Mouse (Mus musculus): ENCODE measurements around the gene Lgr4. TPM values are rescaled to one million over a fixed set of nuclear protein-coding genes. Genes with fewer than 3 reads are reported as not detected.

The Lgr4 gene
- total RNA-seq, 2 experiments from 2014 or later = 22.1 to 23.0 TPM

DNA sequence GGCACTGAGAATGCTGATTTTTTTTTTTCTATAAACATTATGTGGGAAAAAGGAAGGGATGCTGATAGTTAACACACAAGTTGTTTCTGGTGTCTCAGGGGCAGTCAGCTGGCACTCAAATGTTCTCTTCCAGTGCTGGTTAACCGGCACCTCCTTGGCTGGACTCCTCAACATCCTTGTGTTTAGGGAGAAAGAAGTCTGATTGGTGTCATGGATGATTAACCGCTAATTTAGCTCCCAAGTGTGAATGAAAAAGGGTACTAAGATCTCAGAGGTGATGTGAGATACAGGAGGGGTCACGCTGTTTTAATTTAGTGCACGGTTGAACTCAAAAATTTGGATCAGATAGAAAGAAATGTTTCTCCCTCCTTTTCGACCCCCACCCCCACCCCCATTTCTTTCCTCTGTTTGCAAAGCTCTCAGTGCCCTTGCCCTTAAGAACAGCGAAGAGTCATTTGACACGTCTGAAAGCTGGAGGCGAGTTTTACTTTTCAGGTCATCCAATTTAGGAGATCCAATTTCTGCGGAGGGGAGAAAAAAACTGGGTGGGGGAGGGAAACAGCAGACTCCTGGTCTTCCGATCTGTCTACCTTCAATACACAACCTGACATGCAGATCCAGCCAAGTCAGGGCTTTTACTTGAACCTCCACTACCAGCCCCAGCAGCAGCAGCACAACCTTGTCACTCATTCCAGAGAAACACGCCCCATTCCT lies 508 bp upstream of the Lgr4 start:
- DNase-seq (ENCODE audit: low spot score in 2 of 2) = no peak
- intact Hi-C loops (cut with DNase I) = loop anchor here (5.0 kb wide), 2 partner anchors 80 to 100 kb away; partner anchors contain the start of gene Ccdc34

DNA sequence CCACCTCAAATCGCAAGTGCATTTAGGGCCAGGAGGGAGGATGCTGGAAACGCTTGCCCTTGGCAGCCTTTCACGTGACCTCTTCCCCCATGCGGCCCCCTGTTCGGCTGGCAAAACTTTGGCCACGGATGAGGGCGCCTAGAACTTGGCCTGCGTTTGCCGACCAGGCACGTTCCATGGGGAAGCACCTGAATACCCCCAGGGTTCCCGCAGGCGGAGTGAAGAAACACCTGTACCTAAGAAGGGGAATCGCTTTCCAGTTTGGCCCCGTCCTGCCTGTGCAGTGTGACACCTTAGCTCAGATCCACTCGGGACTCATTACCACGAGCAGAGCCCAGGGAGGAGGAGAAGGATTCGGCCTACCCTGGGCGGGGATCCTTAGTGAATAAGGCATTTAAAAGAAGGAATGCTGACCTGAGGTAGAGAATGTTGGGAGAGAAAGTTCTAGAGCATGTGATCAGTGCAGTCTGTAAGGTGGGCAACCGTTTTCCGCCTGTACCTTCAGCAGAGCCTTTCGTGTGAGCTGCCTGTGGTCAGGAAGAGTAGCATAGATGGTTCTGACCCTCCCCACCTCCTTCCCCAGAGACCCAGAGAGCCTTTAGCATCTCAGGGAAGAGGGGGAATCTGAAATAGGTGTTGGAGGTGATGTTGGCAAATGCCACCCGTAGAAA lies 1.3 kb downstream of the Lgr4 start:
- no peak for DNase-seq (ENCODE audit: low spot score in 2 of 2)
- intact Hi-C loops (cut with DNase I) = loop anchor here (5.0 kb wide), 2 partner anchors 79 to 99 kb away; partner anchors contain the start of gene Ccdc34

DNA sequence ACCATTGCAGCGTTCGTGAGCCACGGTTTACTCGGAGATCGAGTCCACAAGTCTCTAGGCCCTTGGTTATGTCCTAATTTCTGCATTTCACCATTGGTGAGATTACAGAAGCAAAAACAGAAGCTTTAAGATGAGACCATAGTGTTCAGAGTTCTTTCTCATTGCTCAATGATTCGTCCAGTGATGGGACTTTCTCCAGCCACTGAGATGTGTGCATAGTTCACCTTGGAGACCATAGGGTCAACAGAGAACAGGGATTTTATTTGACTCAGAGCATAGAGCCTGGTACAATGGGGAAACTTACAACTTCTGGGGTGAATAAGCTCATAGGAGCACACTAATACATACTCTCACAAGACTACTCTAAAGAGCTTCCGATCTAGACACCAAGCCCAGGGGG lies 3.0 kb downstream of the Lgr4 start:
- intact Hi-C loops (cut with DNase I) = no loop called here

DNA sequence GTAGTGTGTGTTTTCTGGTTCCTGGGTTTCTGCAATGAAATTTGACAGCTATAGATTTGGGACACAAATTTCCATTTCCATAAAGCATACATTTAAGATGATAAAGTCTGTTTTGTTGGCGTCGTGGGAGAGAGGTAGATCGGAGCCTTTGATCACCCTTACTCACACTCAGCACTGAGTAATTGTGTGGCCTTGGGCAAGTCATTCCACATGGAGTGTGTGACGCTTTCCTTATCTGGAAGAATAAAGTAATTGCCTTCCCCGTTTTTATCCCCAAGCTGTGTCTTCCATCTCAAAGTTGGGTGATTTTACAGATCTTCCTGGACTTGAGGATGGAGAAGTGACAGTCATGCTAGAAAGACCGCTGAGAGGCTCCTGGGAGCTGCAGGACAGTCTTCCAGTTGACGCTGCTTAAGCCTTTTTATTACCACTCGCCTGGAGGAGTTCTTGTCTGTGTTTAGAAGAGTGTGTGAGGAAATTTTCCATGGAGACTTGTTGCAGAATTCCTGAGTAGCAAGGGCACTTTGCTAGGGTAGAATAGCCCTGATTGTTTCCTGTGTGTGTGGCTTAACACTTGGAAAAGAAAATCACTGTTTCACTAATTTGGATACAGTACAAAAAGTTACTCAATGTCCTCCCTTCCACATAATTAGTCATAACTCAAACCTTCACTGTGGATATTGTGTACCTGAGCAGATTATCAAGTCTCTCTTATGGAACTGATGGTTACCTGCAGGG lies 4.0 kb downstream of the Lgr4 start:
- intact Hi-C loops (cut with DNase I) = no loop called here
- no peak for DNase-seq (ENCODE audit: low spot score in 2 of 2)

More for the DNA sequence above, 3.0 kb downstream of the Lgr4 start:
- no peak for DNase-seq (ENCODE audit: low spot score in 2 of 2)

DNA sequence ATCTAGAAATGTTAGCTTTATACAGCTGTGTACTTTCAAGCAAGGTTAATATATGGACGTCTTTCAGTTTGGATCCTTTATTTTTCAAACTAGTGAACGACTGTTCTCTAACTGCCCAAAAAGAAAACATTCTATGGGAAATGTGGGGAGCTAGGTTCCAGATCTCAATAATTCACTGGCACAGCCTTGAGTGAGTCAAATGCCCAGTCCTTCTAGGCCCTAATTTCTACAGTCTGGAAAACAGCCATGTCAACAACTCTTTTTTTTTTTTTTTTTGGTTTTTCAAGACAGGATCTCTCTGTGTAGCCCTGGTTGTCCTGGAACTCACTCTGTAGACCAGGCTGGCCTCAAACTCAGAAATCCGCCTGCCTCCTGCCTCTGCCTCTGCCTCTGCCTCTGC lies 4.9 kb downstream of the Lgr4 start:
- DNase-seq (ENCODE audit: low spot score in 2 of 2) = no peak
- intact Hi-C loops (cut with DNase I) = no loop called here

DNA sequence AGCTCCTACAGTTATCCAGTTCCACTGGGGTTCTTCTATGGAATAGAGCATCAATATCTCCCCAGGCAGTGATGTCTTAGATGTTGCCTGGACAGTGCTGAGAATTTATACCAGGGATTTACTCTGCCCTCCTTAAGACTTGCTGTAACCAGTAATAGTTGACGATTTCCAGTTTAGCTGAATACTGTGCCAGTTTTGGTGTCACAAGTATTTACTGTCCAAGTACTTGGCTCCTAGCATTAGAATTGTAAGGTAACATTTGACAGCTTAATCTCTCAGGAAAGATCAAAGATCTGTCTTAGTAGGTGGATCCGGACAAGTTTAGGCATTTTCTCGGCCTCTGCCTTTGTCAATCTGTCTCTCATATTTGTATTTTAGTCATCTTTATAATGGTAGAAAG lies 5.6 kb downstream of the Lgr4 start:
- DNase-seq (ENCODE audit: low spot score in 2 of 2) = no peak
- intact Hi-C loops (cut with DNase I) = no loop called here

DNA sequence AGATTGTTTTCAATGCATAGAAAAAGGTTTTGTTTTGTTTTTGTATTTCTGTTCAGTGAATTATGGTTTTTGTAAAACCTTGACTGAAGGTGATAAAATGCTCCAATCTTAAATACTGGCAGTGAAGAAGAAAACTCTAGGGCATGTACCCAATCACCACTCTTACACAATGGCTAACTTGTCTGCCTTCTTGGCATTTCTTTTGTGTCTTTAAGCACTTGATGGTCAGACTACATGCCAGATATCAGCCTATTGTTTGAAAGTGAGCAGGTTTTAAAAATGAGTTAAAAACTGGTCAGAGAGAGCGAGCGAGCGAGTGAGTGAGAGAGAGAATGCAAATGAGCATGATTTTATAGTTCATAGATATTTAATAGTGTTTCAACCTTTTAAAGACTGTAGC lies 6.5 kb downstream of the Lgr4 start:
- intact Hi-C loops (cut with DNase I) = no loop called here
- no peak for DNase-seq (ENCODE audit: low spot score in 2 of 2)

DNA sequence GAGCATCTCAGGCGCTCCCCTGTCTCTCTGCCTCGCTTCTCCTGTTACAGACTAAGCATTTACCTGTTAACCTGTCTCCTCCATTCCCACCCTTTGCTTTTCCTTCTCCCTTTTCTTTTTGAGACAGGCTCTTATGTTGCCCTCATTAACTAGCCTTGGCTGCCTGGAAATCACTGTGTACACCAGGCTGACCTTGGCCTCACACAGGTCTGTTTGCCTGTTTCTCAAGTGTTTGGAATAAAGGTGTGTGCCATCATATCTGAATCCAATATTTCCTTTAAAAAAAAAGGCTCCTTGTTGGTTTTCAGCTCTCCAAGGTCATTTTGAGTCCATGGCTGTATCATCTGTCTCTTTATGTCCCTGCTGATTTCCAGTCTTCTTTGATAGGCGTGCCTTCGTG lies 9.5 kb downstream of the Lgr4 start:
- intact Hi-C loops (cut with DNase I) = no loop called here
- no peak for DNase-seq (ENCODE audit: low spot score in 2 of 2)

DNA sequence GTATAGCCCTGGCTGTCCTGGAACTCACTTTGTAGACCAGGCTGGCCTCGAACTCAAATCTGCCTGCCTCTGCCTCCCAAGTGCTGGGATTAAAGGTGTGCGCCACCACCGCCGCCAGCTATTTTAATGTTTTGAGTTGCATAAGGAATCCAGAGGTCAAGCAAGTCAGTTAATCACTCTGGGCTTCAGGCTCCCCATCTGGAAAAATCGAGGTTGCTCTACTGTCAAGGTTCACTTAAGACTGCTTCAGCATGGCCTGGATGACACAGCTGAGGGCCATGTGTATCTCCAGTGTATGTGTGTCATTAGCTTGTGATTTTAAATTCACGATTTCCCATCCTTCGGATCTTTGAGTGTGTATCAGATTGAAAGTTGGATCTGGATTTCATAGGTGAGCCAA lies 10.0 kb downstream of the Lgr4 start:
- intact Hi-C loops (cut with DNase I) = no loop called here
- no peak for DNase-seq (ENCODE audit: low spot score in 2 of 2)

DNA sequence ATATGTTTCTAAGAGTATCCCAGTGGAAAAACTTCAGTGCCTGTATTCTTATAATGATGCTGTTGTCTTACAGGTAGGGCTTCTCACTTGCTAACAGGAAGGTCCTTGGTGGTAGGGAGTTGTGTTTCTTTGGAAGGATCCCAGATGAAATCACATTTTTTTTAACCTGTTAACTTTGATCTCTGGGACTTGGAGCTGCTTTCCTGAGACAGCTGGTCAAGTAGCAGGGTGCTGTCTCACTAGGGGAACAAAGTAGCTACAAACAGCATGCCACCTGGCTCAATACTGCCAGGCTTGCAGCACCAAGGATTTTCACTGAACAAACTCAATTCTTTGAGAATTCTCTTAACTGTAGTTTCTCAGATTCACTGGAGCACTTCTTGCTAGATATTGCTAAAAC lies 10.4 kb downstream of the Lgr4 start:
- DNase-seq (ENCODE audit: low spot score in 2 of 2) = no peak
- intact Hi-C loops (cut with DNase I) = no loop called here

DNA sequence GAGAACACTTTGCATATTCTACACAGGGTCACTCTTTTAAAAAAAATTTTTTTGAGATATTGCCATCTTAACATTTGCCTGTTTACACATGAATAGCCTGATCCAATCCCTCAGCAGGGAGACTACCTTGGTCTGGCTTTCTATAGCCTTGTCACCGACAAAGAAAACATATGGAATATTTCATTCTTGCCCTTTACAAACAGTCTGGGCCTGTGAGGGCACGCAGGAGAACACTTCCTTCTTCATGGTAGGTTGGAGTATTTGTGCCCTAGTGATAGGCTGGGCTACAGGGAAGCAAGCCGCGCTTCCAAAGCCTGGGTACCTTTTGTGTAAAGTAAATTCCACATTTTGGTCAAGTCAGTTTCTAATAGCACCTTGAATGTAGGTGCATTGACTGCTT lies 11.3 kb downstream of the Lgr4 start:
- intact Hi-C loops (cut with DNase I) = no loop called here
- no peak for DNase-seq (ENCODE audit: low spot score in 2 of 2)

DNA sequence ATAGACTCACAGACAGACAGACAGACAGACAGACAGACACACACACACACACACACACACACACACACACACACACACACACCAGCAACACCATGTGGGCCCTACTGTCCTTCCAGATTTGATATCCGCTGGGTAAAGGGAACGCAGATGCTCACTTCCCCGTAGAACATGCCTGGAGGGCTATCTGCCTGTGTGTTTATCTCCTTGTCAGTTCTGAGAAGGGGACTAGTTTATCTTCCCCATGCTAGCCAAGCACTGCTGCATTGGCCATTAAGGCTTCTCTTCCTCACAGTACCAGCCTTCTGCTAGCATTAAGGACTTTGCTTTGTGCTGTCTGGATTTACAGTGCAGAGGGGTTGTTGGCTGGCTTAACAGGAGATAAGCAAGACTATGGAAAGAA lies 11.8 kb downstream of the Lgr4 start:
- intact Hi-C loops (cut with DNase I) = no loop called here
- no peak for DNase-seq (ENCODE audit: low spot score in 2 of 2)

DNA sequence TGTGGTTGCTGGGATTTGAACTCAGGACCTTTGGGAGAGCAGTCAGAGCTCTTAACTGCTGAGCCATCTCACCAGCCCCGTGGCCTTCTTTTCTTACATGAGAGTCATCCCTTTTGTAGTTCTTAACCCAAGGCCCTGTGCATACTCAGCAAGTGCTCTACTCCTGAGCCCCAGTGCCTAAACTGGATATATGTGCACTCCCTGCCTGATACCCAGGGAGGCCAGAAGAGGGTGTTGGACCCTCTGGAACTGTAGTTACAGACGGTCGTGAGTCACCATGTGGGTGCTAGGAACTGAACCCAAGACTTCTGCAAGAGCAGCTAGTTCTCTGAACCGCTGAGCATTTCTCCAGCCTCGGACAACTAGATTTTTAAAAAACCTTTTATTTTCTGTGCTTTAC lies 12.9 kb downstream of the Lgr4 start:
- intact Hi-C loops (cut with DNase I) = no loop called here
- DNase-seq (ENCODE audit: low spot score in 2 of 2) = no peak

DNA sequence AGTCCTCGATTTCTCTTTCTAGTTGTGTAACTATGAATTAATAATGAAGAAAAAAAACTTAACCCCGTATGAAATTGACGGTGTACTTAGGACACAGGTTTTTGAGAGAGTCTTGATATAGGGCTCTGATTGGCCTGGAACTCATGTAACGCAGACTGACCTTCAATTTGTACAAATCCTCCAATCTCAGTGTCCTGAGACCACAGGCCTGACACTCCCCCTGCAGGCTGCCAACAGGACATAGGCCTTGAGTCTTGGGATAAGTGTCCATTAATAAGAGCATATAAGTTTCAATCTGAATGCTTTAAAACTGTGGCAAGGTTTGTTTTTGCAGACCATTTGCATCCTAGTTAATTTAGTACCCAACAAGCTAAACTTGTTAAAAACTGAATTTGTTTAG lies 13.3 kb downstream of the Lgr4 start:
- intact Hi-C loops (cut with DNase I) = no loop called here
- DNase-seq (ENCODE audit: low spot score in 2 of 2) = no peak

DNA sequence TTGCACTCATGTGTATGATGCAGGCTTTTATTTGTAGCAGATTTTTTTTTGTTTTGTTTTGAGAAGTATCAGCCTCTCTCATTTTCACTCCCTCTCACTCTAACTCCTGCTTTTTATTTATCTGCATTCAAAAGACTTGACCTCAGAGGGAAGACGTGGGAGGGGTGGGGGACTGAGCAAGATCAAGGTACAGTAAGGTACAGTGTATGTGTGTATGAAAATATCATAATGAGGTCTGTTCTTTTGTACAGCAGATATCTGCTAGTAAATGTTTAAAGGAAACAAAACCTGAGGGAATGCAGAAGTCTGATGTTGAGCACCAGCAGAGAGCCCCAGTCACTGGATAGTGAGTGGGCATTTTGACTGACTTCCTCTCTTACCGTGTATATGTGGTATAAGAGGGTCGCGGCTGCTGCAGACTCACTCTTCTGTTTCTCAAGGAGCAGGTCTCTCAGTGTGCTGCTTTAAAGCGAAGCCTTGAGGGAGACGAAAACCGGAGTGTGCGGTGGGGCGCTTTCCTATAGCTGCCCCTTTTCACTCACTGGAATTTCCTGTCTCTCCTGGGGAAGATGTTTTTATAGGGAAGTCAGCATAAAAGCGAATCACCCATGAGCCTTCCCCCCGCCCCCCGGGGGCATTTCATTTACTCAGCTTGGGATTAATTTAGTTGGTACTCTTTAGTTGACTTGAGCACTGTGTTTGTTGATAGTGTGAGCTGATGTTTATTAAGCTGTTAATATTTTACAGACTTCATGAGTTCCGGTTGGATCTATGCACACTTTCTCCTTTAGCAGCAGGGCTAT lies 14.7 kb downstream of the Lgr4 start:
- intact Hi-C loops (cut with DNase I) = no loop called here
- no peak for DNase-seq (ENCODE audit: low spot score in 2 of 2)

DNA sequence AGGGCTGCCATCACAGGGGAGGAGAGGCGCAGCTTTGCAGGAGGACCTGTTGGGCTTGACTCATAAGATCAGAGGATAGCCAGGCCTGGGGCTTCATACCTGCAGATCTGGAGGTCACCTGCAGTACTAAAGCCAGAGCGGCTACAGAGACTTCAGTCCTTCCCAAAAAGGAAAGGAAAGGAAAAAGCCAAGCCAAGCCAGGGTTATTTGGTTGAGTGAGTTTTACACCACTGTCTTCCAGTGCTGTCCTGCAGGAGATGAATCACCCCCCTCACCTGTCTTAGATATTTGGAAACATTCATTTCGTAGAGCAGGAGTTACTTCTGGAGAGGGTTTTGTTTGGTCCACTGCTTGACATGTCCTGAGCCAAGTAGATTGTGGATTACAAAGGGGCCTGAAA lies 15.7 kb downstream of the Lgr4 start:
- no peak for DNase-seq (ENCODE audit: low spot score in 2 of 2)
- intact Hi-C loops (cut with DNase I) = no loop called here

DNA sequence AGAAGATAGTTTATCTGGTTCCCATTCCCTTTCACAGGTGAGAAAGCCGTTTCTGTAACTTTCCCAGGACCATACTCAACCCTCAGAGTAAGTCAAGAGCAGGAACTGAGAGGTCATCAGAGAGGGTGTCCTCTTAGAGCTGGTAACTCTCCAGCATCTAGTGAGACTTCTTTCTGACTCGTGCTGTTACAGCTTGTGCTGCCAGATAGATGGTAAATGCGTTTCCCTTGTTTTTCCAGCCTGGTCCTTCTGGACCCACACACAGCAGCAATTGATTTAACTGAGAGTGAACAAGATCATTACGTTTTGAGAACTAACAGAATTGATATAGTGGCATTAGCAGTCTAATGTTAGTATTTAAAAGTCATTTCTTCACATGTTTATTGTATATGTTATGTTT lies 16.6 kb downstream of the Lgr4 start:
- no peak for DNase-seq (ENCODE audit: low spot score in 2 of 2)
- intact Hi-C loops (cut with DNase I) = no loop called here

DNA sequence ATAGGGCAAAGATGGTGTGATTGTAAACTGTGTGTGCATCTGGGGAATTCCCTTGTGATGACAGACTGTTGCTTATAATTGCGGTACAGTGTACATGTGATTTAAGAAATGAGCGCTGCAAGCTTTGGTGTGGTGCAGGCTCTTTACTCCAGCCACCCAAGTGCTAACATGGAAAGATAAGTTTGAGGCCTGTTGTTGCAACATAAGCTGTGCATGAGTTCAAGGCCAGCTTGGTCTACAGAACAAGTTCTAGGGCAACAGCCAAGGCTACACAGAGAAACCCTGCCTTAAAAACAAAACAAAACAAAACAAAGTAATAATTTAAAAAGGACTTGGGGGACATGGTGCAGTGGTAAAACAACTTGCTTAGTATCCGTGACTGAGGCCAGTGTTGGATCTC lies 17.7 kb downstream of the Lgr4 start:
- no peak for DNase-seq (ENCODE audit: low spot score in 2 of 2)
- intact Hi-C loops (cut with DNase I) = no loop called here

DNA sequence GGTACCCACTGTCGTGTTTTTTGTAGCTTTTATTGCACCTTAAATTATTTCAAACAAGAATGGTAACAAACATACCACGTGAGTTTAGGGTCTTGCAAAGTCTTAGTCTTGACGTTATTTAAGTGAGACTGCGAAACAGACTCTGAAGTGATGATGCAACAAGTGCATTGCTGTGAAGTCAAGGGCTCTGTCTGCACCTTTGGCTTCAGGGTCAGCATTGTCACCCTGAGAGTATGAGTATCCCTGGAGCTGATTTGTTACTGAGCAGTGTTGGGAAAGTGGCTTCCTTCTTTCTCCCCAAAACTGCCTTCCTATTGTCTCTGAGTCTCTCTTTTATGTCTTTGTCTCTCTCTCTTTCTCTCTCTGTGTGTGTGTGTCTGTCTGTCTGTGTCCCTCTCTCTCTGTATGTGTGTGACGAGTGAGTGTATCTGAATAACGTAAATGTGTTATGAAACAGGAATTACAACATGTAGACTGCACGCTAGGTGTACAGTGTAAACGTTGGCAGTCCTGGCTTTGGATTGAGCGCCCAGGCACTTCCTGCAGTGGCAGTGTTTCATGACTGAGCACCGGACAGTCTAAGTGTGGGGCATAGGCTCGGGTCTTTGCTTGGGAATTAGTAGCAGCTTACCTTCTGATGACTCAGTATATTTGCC lies 18.4 kb downstream of the Lgr4 start:
- DNase-seq (ENCODE audit: low spot score in 2 of 2) = no peak
- intact Hi-C loops (cut with DNase I) = no loop called here

DNA sequence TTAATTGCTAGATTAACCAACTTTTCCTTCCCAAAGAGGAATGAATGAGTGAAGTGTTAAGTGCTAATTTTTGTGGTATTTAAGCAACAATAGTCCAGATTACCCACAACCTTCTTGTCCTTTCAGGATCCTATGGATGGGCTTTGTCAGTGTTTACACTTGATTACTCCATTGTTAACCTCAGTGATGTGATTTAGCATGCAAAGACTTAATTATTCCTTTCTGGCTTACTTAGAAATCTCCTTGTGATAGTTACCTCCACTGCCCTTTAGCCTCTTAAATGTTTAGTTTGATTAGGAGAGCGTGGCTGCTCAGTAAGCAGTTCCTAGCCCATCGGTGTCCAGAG lies 18.9 kb downstream of the Lgr4 start:
- intact Hi-C loops (cut with DNase I) = no loop called here
- DNase-seq (ENCODE audit: low spot score in 2 of 2) = no peak

Data from left cerebral cortex, postnatal 14 days (tissue).